Mouse (Mus musculus) CD4-positive, CD25-positive, alpha-beta regulatory T cell, adult 2 months (primary cell): Measurements from ENCODE around the gene Aqp7.

Experiments
- DNase-seq: peaks from one replicate; pipeline ENCODE4 v3.0.0-alpha.2; 2012; ENCODE audit warnings: low read depth, low spot score

Aqp7 gene

DNA sequence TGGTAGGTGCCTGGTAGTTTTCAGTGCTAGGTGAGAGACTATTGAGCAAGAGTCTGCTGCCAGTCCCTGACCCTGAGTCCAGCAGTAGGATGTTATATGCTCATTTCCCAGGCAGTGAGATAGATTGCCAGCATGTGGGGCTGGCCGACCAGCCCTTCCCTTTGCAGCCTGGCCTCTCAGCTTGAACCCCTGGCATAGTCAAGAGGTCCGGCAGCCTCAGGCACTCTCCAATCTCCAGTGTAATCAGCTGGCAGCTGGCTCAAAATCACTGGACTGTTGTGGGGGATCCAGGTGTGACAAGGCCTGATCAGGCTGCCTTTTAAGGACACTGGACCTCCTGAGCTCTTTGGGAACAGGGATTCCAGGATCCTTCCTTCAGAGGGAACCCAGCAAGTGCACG, 15.4 kb upstream of the Aqp7 start:
- DNase-seq = no peak

DNA sequence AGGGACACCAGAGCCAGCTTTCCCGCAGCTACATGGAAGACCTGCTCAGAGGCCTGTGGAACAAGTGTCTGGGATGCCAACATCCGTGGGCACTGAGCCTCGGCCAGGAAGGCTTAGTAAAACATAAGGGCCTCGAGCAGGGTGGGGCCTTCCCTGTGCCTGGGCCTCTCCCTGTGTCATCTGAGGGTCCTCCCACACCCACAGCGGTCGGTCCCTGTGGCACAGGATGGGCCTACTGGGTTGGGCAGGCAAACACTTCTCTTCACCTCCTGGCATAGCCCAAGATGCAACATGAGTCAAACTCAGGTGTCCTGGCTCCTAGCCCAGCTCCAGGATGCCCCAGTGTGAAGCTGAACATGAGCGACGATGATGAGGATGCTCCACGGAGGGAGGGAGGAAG, 9.4 kb upstream of the Aqp7 start:
- DNase-seq = no peak

DNA sequence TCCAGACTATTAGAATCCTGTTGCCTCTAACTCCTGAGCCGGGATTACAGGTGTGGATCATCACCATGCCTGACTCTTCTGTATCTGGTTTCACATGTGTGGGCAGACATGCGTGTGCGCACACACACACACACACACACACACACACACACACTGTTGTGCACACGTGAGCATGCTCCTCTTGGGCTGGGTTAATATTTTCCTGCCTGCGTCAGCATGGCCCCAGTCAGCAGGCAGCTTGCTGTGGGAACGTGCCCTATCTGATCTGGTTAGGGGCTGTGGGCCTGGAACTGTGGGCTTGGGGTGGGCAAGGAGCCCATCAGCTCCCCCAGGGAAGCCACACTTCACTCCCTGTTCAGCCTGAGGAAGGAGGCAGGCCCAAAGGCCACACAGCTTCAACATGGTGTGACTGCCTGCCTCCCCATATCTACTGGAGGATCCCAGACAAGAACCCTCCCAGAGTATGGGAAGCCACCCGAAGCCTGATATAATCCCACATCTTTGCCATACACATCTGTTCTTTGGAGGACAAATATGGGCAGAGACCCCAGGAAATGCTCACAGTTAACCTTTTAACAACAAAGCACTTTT, 8.9 kb upstream of the Aqp7 start:
- no peak for DNase-seq

DNA sequence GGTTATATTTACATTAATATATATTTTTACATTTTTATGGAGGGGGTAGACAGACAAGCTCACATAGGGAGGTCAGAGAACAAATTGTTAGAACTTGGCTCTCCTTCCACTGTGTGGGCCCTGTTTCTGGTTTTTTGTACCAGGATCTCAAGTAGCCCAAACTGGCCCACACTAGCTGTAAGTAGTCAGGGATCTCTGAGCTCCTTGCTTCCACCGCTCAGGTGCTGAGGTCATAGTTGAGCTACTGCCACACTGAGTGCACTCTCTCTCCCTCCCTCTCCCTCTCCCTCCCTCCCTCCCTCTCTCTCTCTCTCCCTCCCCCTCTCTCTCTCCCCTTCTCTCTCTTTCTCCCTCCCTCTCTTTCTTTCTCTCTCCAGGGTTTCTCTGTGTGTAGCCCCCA, 8.3 kb upstream of the Aqp7 start:
- no peak for DNase-seq

DNA sequence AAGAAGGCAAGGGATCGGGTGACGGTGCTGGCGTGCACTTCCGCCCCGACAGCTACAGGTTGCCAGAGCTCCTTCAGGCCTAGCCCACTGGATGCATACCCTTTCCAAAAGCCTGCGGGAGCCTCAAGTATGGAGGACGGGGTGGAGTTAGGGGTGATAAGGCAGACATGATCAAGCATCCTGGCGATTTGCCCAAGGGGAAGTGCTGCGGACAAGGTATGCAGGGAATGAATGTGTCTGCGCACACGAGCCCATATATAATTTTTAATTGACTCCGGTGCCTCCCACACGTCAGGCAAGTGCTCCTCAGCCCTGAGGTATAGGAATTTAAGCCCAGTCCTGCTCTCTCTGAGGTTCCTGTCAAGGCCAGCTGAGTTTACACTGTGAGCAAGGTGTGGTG, 7.2 kb upstream of the Aqp7 start:
- DNase-seq = no peak

DNA sequence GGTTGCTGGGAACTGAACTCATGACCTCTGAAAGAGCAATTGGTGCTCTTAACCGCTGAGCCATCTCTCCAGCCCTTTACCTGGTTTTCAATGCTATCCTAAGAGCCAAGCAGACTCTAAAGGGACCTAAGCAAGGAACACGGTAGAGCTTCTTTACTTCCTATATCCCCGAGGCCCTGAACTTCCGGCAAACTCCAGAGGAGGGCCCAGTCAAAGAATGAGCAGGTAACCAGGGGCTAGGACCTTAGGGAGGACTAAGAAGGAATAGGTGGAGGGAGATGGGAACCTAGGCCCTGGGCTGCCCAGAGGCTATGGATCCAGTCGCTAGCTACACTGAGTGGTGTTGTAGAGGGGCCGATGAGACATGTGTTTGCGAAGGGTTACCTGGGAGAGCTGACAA, 3.8 kb upstream of the Aqp7 start:
- no peak for DNase-seq

DNA sequence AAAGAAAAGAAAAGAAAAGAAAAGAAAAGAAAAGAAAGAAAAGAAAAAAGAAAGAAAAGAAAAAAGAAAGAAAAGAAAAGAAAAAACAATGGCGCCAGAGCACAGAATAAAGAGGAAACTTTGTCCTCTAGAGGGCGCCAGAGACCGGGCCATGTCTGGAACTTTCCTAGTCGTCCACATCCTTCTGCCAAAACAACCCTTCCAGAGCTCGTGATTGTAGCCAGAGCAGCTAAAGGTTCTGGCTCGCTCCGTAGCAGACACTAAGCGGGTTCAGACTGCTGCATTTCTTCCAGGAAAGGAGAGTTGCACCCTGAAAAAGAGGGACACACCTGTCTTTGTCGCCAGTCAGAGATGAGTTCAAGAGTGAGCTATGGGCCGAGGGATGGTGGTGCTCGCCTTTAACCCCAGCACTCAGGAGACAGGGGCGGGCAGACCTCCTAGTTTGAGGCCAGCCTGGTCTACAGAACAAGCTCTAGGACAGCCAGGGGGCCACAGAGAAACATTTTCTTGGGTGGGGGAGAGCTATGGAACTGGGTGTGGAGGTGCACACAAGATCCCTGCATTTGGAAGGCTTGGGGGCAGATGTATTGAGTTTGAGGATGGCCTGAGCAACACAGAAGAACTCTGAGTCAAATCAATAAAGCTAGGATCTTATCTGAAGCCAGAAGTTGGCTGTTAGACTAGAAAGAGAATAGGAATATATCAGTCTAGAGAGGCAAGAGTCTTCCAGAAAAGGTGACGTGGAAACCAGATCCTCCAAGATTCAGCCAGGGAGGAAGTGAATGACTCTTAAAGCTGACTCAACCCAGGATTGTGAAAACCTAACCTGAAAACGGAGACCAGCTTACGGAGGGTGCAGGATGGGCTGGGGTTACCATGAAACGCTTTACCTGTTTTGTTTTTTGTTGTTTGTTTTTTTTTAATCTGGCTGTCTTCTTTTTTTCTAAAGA, 3.1 kb upstream of the Aqp7 start:
- peak; percentile 85 for DNase-seq

DNA sequence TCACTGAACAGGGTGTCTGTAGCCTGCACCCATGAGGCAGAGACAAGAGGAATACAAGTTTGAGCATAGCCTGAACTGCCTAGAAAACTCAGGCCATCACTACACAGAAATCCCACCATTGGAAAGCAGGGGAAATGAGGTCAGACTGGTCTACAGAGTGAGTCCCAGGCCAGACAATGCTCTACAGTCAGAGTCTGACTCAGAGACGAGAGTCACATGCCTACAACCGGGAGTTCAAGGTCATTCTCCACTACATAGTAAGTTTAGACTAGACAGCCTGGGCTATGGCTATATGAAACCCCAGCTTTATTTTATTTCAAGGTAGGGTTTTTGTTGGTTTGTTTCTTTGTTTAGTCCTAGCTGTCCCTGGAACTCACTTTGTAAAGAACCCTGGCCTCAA, 987 bp upstream of the Aqp7 start:
- no peak for DNase-seq

DNA sequence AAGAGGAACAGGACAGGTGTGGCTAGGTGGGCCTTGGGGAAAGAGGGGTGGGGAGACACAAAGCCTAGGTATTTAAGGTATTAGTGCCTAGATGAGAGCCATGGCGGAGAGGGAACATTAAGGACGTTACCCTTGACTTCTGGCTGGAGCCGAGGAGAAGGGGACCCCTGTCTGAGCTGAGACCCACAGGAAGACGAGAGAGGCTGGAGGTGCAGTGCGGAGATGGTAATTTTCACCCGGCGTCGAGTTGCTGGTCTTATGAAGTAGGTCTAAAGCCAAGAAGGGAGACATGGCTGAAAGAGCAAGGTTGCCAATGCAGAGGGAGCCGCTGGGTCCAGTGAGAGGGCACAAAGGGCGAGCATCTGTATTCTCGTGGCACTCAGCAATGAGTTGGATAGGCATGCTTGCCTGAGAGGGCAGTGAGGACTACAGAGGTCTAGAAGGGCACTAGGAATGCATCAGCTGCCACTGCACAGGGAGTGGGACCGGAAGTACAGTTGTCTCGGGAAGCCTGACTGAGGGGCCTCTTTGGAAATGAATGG, 1.6 kb downstream of the Aqp7 start:
- no peak for DNase-seq

DNA sequence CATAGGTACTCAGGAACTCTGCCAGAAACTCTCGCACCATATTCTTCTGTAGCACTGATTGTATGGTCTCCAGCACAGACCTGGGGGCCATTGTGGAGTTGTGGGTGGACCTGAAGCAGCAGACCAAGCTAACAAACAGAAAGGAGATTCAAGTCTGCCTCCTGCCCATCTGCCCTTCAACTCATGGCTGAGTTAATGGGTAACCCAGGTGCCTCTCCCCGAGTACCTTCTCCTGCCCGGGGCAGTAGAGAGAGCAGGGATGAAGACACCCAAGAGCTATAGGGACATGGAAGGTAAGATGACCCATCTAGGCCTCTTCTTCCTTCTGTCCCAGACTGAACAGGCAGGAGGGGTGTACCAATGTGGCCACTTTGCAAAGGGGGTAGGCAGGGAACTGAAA, 2.7 kb downstream of the Aqp7 start:
- no peak for DNase-seq

DNA sequence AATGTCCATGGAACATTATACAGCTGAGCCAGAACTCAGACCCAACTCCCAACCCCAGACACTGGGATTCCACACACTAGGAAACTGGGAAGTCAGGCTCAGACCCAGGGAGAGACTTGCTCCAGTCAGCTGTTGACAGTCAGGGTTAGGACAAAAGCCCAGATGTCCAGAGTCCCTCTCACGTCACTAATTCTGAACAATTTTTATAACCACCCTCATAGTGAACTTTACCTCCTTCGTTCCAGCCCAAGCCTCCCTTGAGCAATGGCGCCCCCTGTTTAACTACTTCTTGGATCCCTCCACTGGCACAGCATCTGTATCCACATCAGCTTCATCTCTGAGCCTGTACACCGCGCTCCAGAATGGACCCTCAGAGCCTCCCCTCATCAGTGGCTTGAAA, 4.0 kb downstream of the Aqp7 start:
- DNase-seq = no peak

DNA sequence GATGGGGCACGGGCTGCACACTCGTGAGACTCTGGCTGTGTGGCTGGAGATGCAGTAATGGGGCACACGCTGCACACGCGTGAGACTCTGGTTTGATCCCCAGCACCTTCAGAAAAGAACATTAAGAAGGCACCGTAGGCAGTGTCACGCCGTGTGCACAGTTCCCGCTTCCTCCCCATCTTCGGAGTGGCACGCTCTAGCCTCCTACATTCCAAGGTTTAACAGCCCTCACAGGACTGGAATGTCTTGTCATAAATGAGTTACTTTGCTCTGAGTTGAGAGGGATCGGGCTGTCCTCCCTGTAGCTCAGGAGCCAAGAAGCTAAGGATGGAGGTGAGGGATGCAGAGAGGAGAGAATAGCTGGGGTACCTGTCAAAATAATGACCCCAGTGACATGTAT, 5.1 kb downstream of the Aqp7 start:
- no peak for DNase-seq

DNA sequence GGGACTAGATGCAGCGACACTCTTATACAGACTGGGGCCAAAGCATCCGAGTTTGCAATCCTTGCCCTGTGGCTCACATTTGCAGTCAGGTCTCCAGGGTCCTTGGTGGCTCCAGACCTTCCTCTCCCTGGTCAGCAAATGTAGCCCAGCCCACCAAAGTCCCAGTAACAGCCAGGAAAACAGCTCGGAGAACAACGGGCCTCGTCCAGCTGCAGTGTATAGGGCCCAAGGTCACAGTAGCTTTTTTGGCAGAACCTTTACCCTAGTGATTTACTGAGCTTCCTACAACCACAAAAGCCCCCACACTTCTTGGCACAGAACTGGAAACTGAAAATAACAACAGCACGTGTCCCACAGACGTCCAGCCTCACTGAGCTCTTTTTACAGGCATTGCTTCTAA, 7.0 kb downstream of the Aqp7 start:
- no peak for DNase-seq

DNA sequence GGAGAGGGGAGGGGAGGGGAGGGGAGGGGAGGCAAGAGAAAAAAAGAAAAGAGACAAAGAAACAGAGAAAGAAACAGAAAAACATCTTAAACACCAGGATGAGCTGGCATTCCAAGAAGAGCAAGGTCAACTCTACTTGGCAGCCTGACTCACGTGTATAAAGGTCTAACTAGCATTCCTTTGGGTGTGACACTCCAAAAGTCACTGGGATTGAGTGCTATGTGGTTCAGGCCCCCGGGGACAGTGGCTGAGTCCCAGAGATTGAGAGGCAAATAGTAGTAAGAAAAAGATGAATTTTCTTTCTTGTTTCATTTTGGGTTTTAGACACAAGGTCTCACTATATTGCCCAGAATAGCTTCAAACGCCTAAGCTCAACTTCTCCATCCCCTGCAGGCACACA, 10.0 kb downstream of the Aqp7 start:
- DNase-seq = no peak

DNA sequence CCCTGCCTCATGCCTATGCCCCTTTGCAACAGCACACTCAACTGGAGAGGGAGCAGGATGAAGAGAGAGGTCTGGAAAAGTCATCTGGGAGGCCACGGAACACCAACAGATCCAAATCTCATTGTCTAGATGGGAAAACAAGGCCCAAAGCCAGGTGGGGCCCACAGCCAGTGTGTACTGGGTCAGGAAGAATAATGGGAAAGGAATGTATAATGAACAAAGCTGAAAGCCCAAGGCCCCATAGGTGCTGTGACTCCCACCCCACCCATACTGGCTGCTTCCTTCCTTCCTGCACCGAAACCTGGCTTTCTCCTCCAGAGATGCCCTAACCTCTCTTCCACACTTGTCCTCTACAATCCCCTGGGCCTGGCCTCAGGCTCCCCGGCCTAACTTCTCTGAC, 16.7 kb downstream of the Aqp7 start:
- DNase-seq = no peak

DNA sequence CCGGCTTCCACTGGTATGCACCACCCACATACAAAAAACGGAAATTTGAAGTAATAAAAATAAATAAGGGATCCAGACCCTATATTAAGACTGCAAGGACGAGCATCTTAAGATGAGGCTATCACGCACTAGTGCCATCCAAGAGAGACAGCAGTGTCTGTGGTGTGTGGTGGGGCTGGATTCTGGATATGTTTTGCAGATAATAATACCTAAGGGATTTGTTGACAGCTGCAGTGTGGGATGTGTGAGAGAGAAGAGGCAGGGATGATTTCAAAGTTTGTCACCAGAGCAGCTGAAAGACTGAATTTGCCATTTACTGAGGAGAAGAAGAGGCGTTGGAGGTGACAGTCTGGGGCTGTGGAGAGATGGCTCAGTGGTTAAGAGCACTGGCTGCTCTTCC, 18.6 kb downstream of the Aqp7 start:
- DNase-seq = no peak

DNA sequence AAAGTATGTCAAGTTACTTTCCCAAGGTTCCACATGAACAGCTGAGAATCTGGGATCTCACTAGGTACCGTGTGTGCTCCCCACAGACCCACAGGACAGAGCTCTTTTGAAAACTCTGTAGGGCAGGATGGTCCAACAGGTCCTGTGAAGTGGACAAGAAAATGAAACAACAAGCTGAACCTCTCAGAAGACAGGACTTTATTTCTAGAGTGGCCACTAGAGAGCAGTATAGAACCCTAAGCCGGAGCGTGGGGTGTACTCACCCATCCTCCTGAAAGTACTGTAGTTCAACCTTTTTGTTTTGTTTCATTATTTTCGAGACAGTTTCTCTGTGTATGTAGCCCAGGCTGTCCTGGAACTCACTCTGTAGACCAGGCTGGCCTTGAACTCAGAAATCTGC, 19.7 kb downstream of the Aqp7 start:
- DNase-seq = peak; percentile 40

DNA sequence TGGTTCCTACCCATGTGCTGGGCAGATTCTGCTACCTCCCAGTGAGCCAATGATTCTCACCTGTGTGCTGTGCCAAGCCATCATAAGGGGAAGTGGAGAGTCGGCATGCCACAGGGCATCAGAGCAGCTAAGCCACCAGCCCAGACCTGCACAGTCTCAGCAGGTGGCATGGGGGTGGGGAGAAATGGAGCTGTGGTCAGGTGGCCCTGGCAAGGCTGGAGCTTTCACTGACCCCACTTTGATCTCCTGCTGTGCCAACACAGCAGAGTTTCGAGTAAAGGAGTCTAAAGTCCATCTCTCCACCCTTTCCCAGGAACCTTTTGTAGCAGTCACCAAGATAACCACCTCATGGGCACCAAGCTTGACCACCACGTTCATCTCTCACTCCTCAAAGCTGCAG, 20.1 kb downstream of the Aqp7 start:
- no peak for DNase-seq

DNA sequence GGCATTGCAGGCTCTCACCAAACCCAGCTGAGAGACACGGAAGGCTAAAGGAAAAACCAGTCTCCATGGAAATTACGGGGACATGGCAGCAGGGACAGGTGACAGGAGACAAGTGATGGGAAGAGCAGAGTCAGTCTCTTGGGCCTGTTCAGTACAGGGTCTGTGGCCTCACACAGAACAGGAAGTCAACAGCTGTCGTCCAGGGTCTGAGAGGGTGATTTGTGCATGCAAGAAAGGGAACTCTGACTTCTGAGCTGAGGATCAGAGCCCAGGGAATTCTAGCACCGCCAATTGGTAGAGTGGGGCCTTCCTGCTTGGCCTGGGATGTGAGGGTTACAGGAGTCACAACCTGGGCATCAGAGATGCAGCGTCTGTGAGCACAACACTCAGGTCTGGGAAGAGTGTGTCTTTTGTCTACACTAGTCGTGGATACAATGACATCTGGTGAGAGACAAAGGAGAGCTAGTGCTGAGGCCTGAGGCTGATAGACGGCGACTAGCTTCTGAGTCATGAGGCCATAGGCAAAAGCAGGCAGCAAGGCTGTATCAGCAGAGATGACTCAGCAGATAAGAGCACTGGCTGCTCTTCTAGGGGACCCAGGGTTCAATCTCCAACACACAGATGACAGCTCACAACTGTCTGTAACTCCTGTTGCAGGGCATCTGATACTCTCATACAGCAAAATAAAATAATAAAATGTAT, 21.7 kb downstream of the Aqp7 start:
- DNase-seq = no peak

DNA sequence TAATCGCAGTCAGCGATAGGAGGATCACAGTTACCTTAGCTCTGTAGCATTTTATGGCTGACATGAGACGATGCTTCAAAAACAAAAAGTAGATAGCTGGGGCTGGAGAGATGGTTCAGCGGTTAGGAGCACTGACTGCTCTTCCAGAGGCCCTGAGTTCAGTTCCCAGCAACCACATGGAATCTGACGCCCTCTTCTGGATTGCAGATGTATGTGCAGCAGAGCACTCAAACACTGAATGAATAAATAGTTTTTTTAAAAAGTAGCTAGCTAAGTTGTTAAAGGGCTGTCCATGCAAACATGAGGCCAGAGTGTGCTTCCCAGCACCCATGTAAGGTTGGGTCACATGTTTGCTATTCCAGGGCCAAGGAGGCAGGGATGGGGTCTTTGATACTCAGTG, 26.8 kb downstream of the Aqp7 start:
- peak; percentile 6 for DNase-seq

DNA sequence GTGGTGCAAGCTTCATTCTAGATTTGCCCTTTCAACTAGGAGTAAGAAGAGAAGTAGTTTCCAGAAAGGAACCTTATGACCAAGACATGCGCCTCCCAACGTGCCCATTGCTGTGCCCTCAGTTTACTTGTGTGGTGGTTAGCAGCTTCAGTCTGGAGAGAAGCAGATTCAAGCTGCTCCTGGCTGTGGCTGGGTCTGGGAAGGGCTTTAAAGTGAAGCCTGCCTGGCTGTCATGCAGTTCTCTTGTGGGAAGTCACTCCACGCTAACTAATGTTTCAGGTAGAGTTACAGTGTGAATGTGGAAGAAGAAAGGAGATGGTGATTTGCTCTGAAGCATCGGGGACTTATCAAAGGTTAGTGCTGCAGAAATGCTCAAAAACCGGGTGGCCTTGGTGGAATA, 32.1 kb downstream of the Aqp7 start:
- DNase-seq = no peak

DNA sequence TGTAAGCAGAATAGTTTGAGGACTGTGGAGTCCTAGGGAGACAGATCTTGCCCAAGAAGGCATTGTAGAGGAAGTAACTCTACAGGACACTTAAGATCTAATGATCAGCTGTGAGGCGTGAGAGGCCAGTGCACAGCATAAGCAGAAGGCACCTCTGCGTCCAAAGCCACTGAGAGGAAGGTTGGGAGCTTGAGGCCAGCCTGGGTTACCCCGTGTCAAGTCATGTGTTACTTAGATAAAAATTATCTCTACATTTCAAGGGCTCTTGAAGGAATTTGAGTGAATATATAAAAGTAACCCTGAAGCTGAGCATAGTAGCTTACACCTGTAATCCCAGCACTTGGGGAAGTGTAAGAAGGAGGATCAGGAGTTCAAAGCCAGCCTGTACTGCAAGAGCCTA, 34.6 kb downstream of the Aqp7 start:
- no peak for DNase-seq
